Mouse (Mus musculus): ENCODE measurements at regions not wholly inside any gene's neighbourhood (a gene's known extent, or its start where the extent isn't known, plus 50 kb on each side); places are given as distances from the start of the nearest gene placed in this dataset.

GRCm38 (mm10) chr10:118575570-118575969, 134.7 kb downstream of the Ifng start:
- Histone ChIP-seq H3K27ac (no peak overlapping the region), H3K36me3 (ENCODE audit: insufficient read depth, low read length) (no peaks in the 10 kb centered on the region), H3K9me3 (replicated peaks; ENCODE audit: low read length) (no peaks in the 10 kb centered on the region), H3K4me1 (replicated peaks; ENCODE audit: insufficient read depth, low read length) (no peaks in the 10 kb centered on the region), H3K4me2 (ENCODE audit: low read length) (no peak overlapping the region), H3K9ac (ENCODE audit: low read depth, low read length) (no peak overlapping the region), H3K27me3 (ENCODE audit: insufficient read depth, low read length) (no peaks in the 10 kb centered on the region), H3K4me3 (replicated peaks; ENCODE audit: low read depth, low read length) (no peak overlapping the region)
- 61% methylated on average over 7 of the region's 7 CpGs for WGBS
- ATAC-seq (replicated peaks; ENCODE audit: low FRiP score, low read depth) (no peak), DNase-seq (ENCODE audit: low spot score) (no peak)
- TF ChIP-seq CTCF (IDR thresholded peaks at IDR 0.05; ENCODE audit: low read depth): no peak

GRCm38 (mm10) chr10:118581376-118581775, 140.5 kb downstream of the Ifng start:
- no peaks in the 10 kb centered on the region for H3K36me3 ChIP-seq (ENCODE audit: insufficient read depth, low read length)
- no peak overlapping the region for H3K9ac ChIP-seq (ENCODE audit: low read depth, low read length)
- no peaks in the 10 kb centered on the region for H3K9me3 ChIP-seq (replicated peaks; ENCODE audit: low read length)
- H3K27ac ChIP-seq: no peak overlapping the region
- ATAC-seq (replicated peaks; ENCODE audit: low FRiP score, low read depth) (no peak), DNase-seq (ENCODE audit: low spot score) (no peak)
- no peaks in the 10 kb centered on the region for H3K4me1 ChIP-seq (replicated peaks; ENCODE audit: insufficient read depth, low read length)
- TF ChIP-seq CTCF (IDR thresholded peaks at IDR 0.05; ENCODE audit: low read depth): no peak
- H3K27me3 ChIP-seq (ENCODE audit: insufficient read depth, low read length): no peaks in the 10 kb centered on the region
- no peak overlapping the region for H3K4me2 ChIP-seq (ENCODE audit: low read length)
- H3K4me3 ChIP-seq (replicated peaks; ENCODE audit: low read depth, low read length): no peak overlapping the region
- WGBS: 36% methylated on average over 2 of the region's 2 CpGs

GRCm38 (mm10) chr10:118585821-118586220, 145.0 kb downstream of the Ifng start:
- Histone ChIP-seq H3K4me3 (replicated peaks; ENCODE audit: low read depth, low read length) (no peak overlapping the region), H3K4me1 (replicated peaks; ENCODE audit: insufficient read depth, low read length) (no peaks in the 10 kb centered on the region), H3K27ac (no peak overlapping the region), H3K4me2 (ENCODE audit: low read length) (no peak overlapping the region), H3K9ac (ENCODE audit: low read depth, low read length) (no peak overlapping the region), H3K9me3 (replicated peaks; ENCODE audit: low read length) (no peaks in the 10 kb centered on the region), H3K27me3 (ENCODE audit: insufficient read depth, low read length) (no peaks in the 10 kb centered on the region), H3K36me3 (ENCODE audit: insufficient read depth, low read length) (no peaks in the 10 kb centered on the region)
- no peak for DNase-seq (ENCODE audit: low spot score)
- no peak for ATAC-seq (replicated peaks; ENCODE audit: low FRiP score, low read depth)
- no peak for TF ChIP-seq CTCF (IDR thresholded peaks at IDR 0.05; ENCODE audit: low read depth)
- 82% methylated on average over 4 of the region's 4 CpGs for WGBS

- TF ChIP-seq CTCF (IDR thresholded peaks at IDR 0.05; ENCODE audit: low read depth): no peak
- Histone ChIP-seq H3K27me3 (ENCODE audit: insufficient read depth, low read length) (no peaks in the 10 kb centered on the region), H3K4me2 (ENCODE audit: low read length) (no peak overlapping the region), H3K36me3 (ENCODE audit: insufficient read depth, low read length) (no peaks in the 10 kb centered on the region), H3K4me3 (replicated peaks; ENCODE audit: low read depth, low read length) (no peak overlapping the region), H3K4me1 (replicated peaks; ENCODE audit: insufficient read depth, low read length) (no peaks in the 10 kb centered on the region), H3K9ac (ENCODE audit: low read depth, low read length) (no peak overlapping the region), H3K27ac (no peak overlapping the region), H3K9me3 (replicated peaks; ENCODE audit: low read length) (no peaks in the 10 kb centered on the region)
- DNase-seq (ENCODE audit: low spot score) (no peak), ATAC-seq (replicated peaks; ENCODE audit: low FRiP score, low read depth) (no peak)
- WGBS: 59% methylated on average over 8 of the region's 8 CpGs
Observed at GRCm38 (mm10) chr10:118588198-118588597, 147.4 kb downstream of the Ifng start.

- WGBS: 31% methylated on average over 16 of the region's 16 CpGs
- Histone ChIP-seq H3K4me2 (ENCODE audit: low read length) (no peak overlapping the region), H3K4me1 (replicated peaks; ENCODE audit: insufficient read depth, low read length) (no peaks in the 10 kb centered on the region), H3K36me3 (ENCODE audit: insufficient read depth, low read length) (no peaks in the 10 kb centered on the region), H3K9ac (ENCODE audit: low read depth, low read length) (no peak overlapping the region), H3K27ac (no peak overlapping the region), H3K4me3 (replicated peaks; ENCODE audit: low read depth, low read length) (no peak overlapping the region), H3K9me3 (replicated peaks; ENCODE audit: low read length) (no peaks in the 10 kb centered on the region), H3K27me3 (ENCODE audit: insufficient read depth, low read length) (no peaks in the 10 kb centered on the region)
- DNase-seq (ENCODE audit: low spot score) (peak; percentile 86), ATAC-seq (replicated peaks; ENCODE audit: low FRiP score, low read depth) (no peak)
- TF ChIP-seq CTCF (IDR thresholded peaks at IDR 0.05; ENCODE audit: low read depth): peak; percentile 96
Observed at GRCm38 (mm10) chr10:118592648-118593368, 152.0 kb downstream of the Ifng start.

- WGBS: 60% methylated on average over 8 of the region's 8 CpGs
- no peak for TF ChIP-seq CTCF (IDR thresholded peaks at IDR 0.05; ENCODE audit: low read depth)
- no peaks in the 10 kb centered on the region for H3K4me1 ChIP-seq (replicated peaks; ENCODE audit: insufficient read depth, low read length)
- H3K36me3 ChIP-seq (ENCODE audit: insufficient read depth, low read length): no peaks in the 10 kb centered on the region
- no peaks in the 10 kb centered on the region for H3K27me3 ChIP-seq (ENCODE audit: insufficient read depth, low read length)
- H3K4me2 ChIP-seq (ENCODE audit: low read length): no peak overlapping the region
- no peak overlapping the region for H3K27ac ChIP-seq
- DNase-seq (ENCODE audit: low spot score): no peak
- no peak overlapping the region for H3K4me3 ChIP-seq (replicated peaks; ENCODE audit: low read depth, low read length)
- no peak for ATAC-seq (replicated peaks; ENCODE audit: low FRiP score, low read depth)
- no peak overlapping the region for H3K9ac ChIP-seq (ENCODE audit: low read depth, low read length)
- H3K9me3 ChIP-seq (replicated peaks; ENCODE audit: low read length): no peaks in the 10 kb centered on the region
Observed at GRCm38 (mm10) chr10:118596206-118596605, 155.4 kb downstream of the Ifng start.

GRCm38 (mm10) chr10:118598497-118598896, 157.7 kb downstream of the Ifng start:
- no peak for DNase-seq (ENCODE audit: low spot score)
- Histone ChIP-seq H3K9ac (ENCODE audit: low read depth, low read length) (no peak overlapping the region), H3K4me1 (replicated peaks; ENCODE audit: insufficient read depth, low read length) (no peaks in the 10 kb centered on the region), H3K4me2 (ENCODE audit: low read length) (no peak overlapping the region), H3K27me3 (ENCODE audit: insufficient read depth, low read length) (no peaks in the 10 kb centered on the region), H3K27ac (no peak overlapping the region), H3K4me3 (replicated peaks; ENCODE audit: low read depth, low read length) (no peak overlapping the region), H3K36me3 (ENCODE audit: insufficient read depth, low read length) (no peaks in the 10 kb centered on the region), H3K9me3 (replicated peaks; ENCODE audit: low read length) (no peaks in the 10 kb centered on the region)
- no peak for TF ChIP-seq CTCF (IDR thresholded peaks at IDR 0.05; ENCODE audit: low read depth)
- no peak for ATAC-seq (replicated peaks; ENCODE audit: low FRiP score, low read depth)
- WGBS: 45% methylated on average over 4 of the region's 4 CpGs
